Mouse (Mus musculus) kidney, adult 2 months (tissue): ENCODE measurements at regions not wholly inside any gene's neighbourhood (a gene's known extent, or its start where the extent isn't known, plus 50 kb on each side); places are given as distances from the start of the nearest gene placed in this dataset.

ENCODE experiments used
- DNase-seq: peaks from one replicate; pipeline ENCODE4 v3.0.0; 2021
- H3K27ac ChIP-seq: fragments of 200-500 bp; 2 replicates; pipeline ENCODE4 v1.5.1; 2012; ENCODE audit warnings: low read depth, low read length, control low read depth, inconsistent platforms; ENCODE audit not compliant: insufficient read depth
- H3K27me3 ChIP-seq: fragments of 200-500 bp; replicated peaks from 2 replicates; pipeline ENCODE4 v1.6.1; 2012; ENCODE audit warnings: mild to moderate bottlenecking, moderate library complexity, low read length, inconsistent platforms; ENCODE audit not compliant: control insufficient read depth, insufficient read depth
- H3K36me3 ChIP-seq: fragments of 200-500 bp; 2 replicates; pipeline ENCODE4 v1.6.1; 2012; ENCODE audit warnings: mild to moderate bottlenecking, moderate library complexity, low read length, inconsistent platforms; ENCODE audit not compliant: control insufficient read depth, insufficient read depth
- H3K4me1 ChIP-seq: fragments of 200-500 bp; 2 replicates; pipeline ENCODE4 v1.6.1; 2011; ENCODE audit warnings: low read length; ENCODE audit not compliant: control insufficient read depth, insufficient read depth
- H3K4me3 ChIP-seq: fragments of 200-500 bp; 2 replicates; pipeline ENCODE4 v1.5.1; 2011; ENCODE audit warnings: mild to moderate bottlenecking, low read depth, low read length, control low read depth; ENCODE audit not compliant: insufficient read depth
- CTCF ChIP-seq: fragments of 200-500 bp; conservative IDR thresholded peaks from 2 replicates; pipeline ENCODE4 v1.5.1; 2011; ENCODE audit warnings: low read depth, mild to moderate bottlenecking, control low read depth, low read length, moderate library complexity, mixed read lengths; ENCODE audit not compliant: insufficient read depth, insufficient read length
- POLR2A ChIP-seq: fragments of 200-500 bp; IDR thresholded peaks from one replicate; pipeline ENCODE4 v1.6.1; 2011; ENCODE audit warnings: low read depth, low read length, control low read depth
- WGBS: fragments of 180-500 bp; shearing (Covaris S2); methylation state at CpG from one replicate; pipeline ENCODE4 v1.1.7; 2018; 5-methylcytosine and 5-hydroxymethylcytosine counted together

DNA sequence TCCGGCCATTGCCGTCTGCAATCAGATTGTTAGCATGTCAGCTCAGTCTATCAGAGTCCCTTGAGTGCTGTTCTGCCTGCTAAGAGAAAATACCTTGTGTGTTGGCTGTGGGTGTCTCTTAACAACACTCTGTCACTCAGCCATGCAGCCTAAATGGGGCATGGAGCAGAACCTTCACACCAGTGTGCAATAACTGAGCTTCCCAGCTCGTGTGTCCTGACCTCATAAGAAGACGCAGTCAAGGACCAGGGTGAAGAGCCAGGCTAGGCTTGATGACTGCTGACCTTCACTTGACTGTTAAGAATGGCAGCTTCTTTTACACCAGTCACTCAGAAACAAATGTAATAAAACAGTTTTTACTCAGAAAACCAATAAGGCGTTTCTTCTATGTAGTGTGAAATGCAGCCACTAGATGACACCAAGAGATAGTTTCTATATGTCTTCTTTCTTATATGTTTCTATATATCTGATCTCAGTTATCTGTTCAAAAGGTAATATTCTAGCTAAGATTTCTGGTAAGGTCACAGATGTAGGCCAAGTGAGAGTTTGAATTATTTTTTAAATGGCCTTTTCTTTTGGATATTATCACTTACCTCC lies 584.0 kb downstream of the Isl1 start:
- WGBS: 38% methylated on average over 5 of the region's 5 CpGs
- DNase-seq: no peak
- TF ChIP-seq POLR2A (no peak), CTCF (no peak)

GRCm38 (mm10) chr13:115719276-115719675 lies 590.2 kb downstream of the Isl1 start:
- Histone ChIP-seq H3K36me3 (no peaks in the 10 kb centered on the region), H3K4me3 (no peak overlapping the region), H3K4me1 (no peaks in the 10 kb centered on the region), H3K27ac (no peak overlapping the region), H3K27me3 (no peaks in the 10 kb centered on the region)
- no peak for DNase-seq
- 89% methylated on average over 2 of the region's 2 CpGs for WGBS
- TF ChIP-seq POLR2A: no peak
- no peak for TF ChIP-seq CTCF

More for the DNA sequence above, 584.0 kb downstream of the Isl1 start:
- no peaks in the 10 kb centered on the region for H3K4me1 ChIP-seq
- no peak overlapping the region for H3K4me3 ChIP-seq
- no peaks in the 10 kb centered on the region for H3K27me3 ChIP-seq
- no peaks in the 10 kb centered on the region for H3K36me3 ChIP-seq
- no peak overlapping the region for H3K27ac ChIP-seq

DNA sequence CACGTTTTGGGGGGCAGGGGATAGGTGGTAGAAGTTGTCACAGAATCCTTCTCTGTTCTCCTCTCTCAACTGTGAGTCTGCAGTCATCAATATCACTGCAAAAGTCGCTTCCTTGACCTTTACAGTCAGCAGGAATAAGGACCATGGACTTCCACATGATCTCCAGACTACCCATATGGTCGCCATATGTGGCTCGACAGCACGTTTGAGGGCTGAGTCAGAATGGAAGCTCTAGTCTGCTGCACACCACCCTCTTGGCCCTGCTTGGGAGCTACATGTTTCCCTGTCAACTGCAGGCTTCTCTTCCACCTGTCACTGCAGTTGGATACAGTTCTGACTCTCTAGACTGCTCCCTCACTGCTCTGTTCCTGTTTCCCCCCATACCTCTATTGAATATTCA lies 590.6 kb downstream of the Isl1 start:
- Histone ChIP-seq H3K27ac (no peak overlapping the region), H3K4me1 (no peaks in the 10 kb centered on the region), H3K27me3 (no peaks in the 10 kb centered on the region), H3K4me3 (no peak overlapping the region), H3K36me3 (no peaks in the 10 kb centered on the region)
- no peak for TF ChIP-seq POLR2A
- TF ChIP-seq CTCF: no peak
- DNase-seq: no peak
- 70% methylated on average over 5 of the region's 5 CpGs for WGBS

- no peak for TF ChIP-seq POLR2A
- TF ChIP-seq CTCF: no peak
- H3K27me3 ChIP-seq: no peaks in the 10 kb centered on the region
- no peak for DNase-seq
- 34% methylated on average over 2 of the region's 2 CpGs for WGBS
- no peak overlapping the region for H3K4me3 ChIP-seq
- H3K36me3 ChIP-seq: no peaks in the 10 kb centered on the region
- no peaks in the 10 kb centered on the region for H3K4me1 ChIP-seq
- no peak overlapping the region for H3K27ac ChIP-seq
These were observed 594.4 kb upstream of the Itga1 start for GRCm38 (mm10) chr13:115696197-115696596.

DNA sequence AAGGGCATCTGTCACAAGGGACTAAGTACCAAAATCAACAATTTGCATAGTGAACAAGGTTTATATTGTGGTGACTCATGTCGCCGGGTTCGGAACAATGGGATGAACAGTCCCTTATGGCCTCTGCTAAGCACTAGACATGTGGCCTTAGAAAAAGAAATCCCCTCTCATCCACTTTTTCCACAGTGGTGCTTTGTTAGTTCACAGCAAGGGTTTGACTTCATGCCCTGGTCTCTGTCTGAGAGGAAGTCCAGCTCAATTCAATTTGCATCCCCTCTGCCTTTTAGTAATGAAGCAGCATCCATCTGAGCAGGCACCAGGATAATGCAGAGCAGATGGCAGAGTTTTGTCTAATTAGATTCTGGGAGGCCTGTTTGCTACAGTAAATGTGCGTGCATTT lies 585.7 kb upstream of the Itga1 start:
- 81% methylated on average over 4 of the region's 4 CpGs for WGBS
- Histone ChIP-seq H3K27me3 (no peaks in the 10 kb centered on the region), H3K4me3 (no peak overlapping the region), H3K4me1 (no peaks in the 10 kb centered on the region), H3K27ac (no peak overlapping the region), H3K36me3 (no peaks in the 10 kb centered on the region)
- TF ChIP-seq CTCF (no peak), POLR2A (no peak)
- DNase-seq: no peak

DNA sequence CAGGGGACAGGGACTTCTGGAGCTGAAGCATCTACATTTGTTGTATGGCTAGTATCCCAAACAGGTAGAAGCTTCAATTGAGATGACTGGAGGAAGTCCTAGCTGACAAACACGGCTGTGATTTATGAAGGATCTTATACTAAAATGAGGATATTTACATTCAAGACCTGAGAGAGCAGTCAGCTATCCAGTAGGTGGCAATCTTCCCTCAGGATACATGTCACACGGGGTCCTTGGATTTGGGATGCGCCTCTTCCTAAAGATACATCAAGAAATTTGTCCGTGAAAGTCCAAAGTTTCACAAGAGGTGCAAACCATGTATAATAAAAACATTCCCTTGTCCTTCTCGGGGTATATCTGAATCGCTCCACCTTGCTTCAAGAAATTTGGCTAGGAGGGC lies 577.8 kb upstream of the Itga1 start:
- no peak for TF ChIP-seq CTCF
- no peak for TF ChIP-seq POLR2A
- H3K36me3 ChIP-seq: no peaks in the 10 kb centered on the region
- H3K27ac ChIP-seq: no peak overlapping the region
- no peak overlapping the region for H3K4me3 ChIP-seq
- no peak for DNase-seq
- no peaks in the 10 kb centered on the region for H3K27me3 ChIP-seq
- WGBS: 37% methylated on average over 6 of the region's 6 CpGs
- H3K4me1 ChIP-seq: no peaks in the 10 kb centered on the region

- Histone ChIP-seq H3K27me3 (no peaks in the 10 kb centered on the region), H3K27ac (no peak overlapping the region)
These were observed 575.1 kb upstream of the Itga1 start for GRCm38 (mm10) chr13:115676836-115677235.

GRCm38 (mm10) chr13:115673729-115674128 lies 572.0 kb upstream of the Itga1 start:
- no peaks in the 10 kb centered on the region for H3K36me3 ChIP-seq
- WGBS: 22% methylated on average over 5 of the region's 5 CpGs
- no peak for TF ChIP-seq CTCF
- TF ChIP-seq POLR2A: no peak
- no peak overlapping the region for H3K4me3 ChIP-seq
- H3K27ac ChIP-seq: no peak overlapping the region
- no peak for DNase-seq
- H3K27me3 ChIP-seq: no peaks in the 10 kb centered on the region
- no peaks in the 10 kb centered on the region for H3K4me1 ChIP-seq

More at GRCm38 (mm10) chr13:115676836-115677235, 575.1 kb upstream of the Itga1 start:
- no peak overlapping the region for H3K4me3 ChIP-seq
- no peaks in the 10 kb centered on the region for H3K36me3 ChIP-seq
- no peak for TF ChIP-seq POLR2A
- TF ChIP-seq CTCF: no peak
- no peaks in the 10 kb centered on the region for H3K4me1 ChIP-seq
- DNase-seq: no peak
- 51% methylated on average over 5 of the region's 5 CpGs for WGBS
